Mouse (Mus musculus): ENCODE measurements around the gene Mrps31.

DNA sequence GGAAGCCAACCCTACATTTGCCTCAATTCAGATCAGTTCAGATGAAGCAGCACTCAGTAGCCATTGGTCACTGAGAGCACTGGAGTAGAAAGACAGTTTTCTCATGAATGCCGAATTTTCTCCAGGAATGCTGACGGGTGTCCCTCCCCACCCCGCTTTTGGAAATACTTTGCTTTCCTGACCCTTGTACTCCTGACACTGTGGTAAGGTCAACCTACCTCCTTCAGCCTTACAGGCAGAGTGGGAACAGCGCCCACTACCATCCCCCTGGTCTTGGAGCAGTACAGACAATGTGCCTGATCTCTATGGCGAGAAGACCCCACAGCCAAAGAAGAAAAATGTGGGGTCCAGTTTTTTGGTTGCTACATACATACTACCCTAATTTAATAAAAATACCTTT, 34.9 kb upstream of the Mrps31 start:
- TF ChIP-seq POLR2A (IDR thresholded peaks at IDR 0.05; ENCODE audit: insufficient read length, low read depth) = no peak
- TF ChIP-seq MAX (IDR thresholded peaks at IDR 0.05; ENCODE audit: low read depth) = no peak
- no peak for TF ChIP-seq E2F4 (IDR thresholded peaks at IDR 0.05; ENCODE audit: insufficient read depth)
- TF ChIP-seq USF1 (IDR thresholded peaks at IDR 0.05; ENCODE audit: low read depth) = no peak
- TF ChIP-seq MYOG (IDR thresholded peaks at IDR 0.05; ENCODE audit: control insufficient read depth in 1 of 3, insufficient read depth in 1 of 3, insufficient read length in 2 of 3, low read depth in 2 of 3) = no peak
- no peak for TF ChIP-seq TCF3 (IDR thresholded peaks at IDR 0.05; ENCODE audit: insufficient read length, low read depth)
- no peak for TF ChIP-seq SRF (IDR thresholded peaks at IDR 0.05; ENCODE audit: control insufficient read depth, insufficient read length, low read depth)
- no peak for TF ChIP-seq CEBPB (IDR thresholded peaks at IDR 0.05; ENCODE audit: insufficient read depth, poor library complexity, severe bottlenecking)

All from myocyte (in vitro differentiated cells).